8 mouse cellular contexts compared by ENCODE assay signal in genomic region chr11:21370399-21371121, GRCm38 (mm10). TPM values are rescaled to one million over a fixed set of nuclear protein-coding genes. Genes with fewer than 3 reads are reported as not detected.
DNase-seq lines count a peak whose midpoint lies in the region; ATAC-seq and TF ChIP-seq lines count a peak whose summit lies in the region.

No protein-coding gene starts in this region.

- no peaks in the 10 kb centered on the region for H3K36me3 ChIP-seq in embryonic facial prominence, embryonic 15.5 days
- H3K36me3 ChIP-seq in midbrain, postnatal 0 days (ENCODE audit: insufficient read depth, low read length): no peaks in the 10 kb centered on the region
- H3K36me3 ChIP-seq in stomach, embryonic 14.5 days (ENCODE audit: control insufficient read depth, insufficient read depth, low read length): peaks cover 3% of the 10 kb centered on the region; the same call in 1 of the 2 replicates

- H3K27me3 ChIP-seq in embryonic facial prominence, embryonic 15.5 days: no peaks in the 10 kb centered on the region
- H3K27me3 ChIP-seq in midbrain, postnatal 0 days (ENCODE audit: insufficient read depth, low read length): no peaks in the 10 kb centered on the region
- H3K27me3 ChIP-seq in stomach, embryonic 14.5 days (ENCODE audit: control insufficient read depth, insufficient read depth, low read length): no peaks in the 10 kb centered on the region

- peak overlapping the region; percentile 79 for H3K4me3 ChIP-seq in embryonic facial prominence, embryonic 15.5 days (replicated peaks)
- peak overlapping the region; percentile 92 for H3K4me3 ChIP-seq in midbrain, postnatal 0 days (ENCODE audit: low read depth, low read length)
- peak overlapping the region; percentile 52 for H3K4me3 ChIP-seq in stomach, embryonic 14.5 days (ENCODE audit: low read depth, low read length)

- peak overlapping the region; percentile 73 for H3K4me2 ChIP-seq in embryonic facial prominence, embryonic 15.5 days (replicated peaks)
- peak overlapping the region; percentile 66 for H3K4me2 ChIP-seq in midbrain, postnatal 0 days (ENCODE audit: low read depth, low read length, poor library complexity, severe bottlenecking)
- peak overlapping the region; percentile 74 for H3K4me2 ChIP-seq in stomach, embryonic 14.5 days (replicated peaks; ENCODE audit: low read depth, low read length)

- under 1% methylated on average over 65 of the region's 69 CpGs for WGBS in embryonic facial prominence, embryonic 15.5 days
- 0% methylated on average over 53 of the region's 69 CpGs for WGBS in midbrain, postnatal 0 days
- under 1% methylated on average over 62 of the region's 69 CpGs for WGBS in stomach, embryonic 14.5 days

- TF ChIP-seq CTCF in midbrain, postnatal 0 days (IDR thresholded peaks at IDR 0.05): no peak

- H3K9me3 ChIP-seq in embryonic facial prominence, embryonic 15.5 days (replicated peaks): no peaks in the 10 kb centered on the region
- no peaks in the 10 kb centered on the region for H3K9me3 ChIP-seq in midbrain, postnatal 0 days (ENCODE audit: low read length)
- H3K9me3 ChIP-seq in stomach, embryonic 14.5 days (ENCODE audit: control insufficient read depth, low read depth, low read length): no peaks in the 10 kb centered on the region

- peak overlapping the region; percentile 96 for H3K27ac ChIP-seq in embryonic facial prominence, embryonic 15.5 days (replicated peaks)
- H3K27ac ChIP-seq in midbrain, postnatal 0 days (ENCODE audit: low read depth, low read length): peak overlapping the region; percentile 69
- H3K27ac ChIP-seq in stomach, embryonic 14.5 days (ENCODE audit: low read length): peak overlapping the region; percentile 97

- peak overlapping the region; percentile 75 for H3K9ac ChIP-seq in embryonic facial prominence, embryonic 15.5 days
- H3K9ac ChIP-seq in midbrain, postnatal 0 days (replicated peaks; ENCODE audit: low read length, poor library complexity, severe bottlenecking): peak overlapping the region; percentile 83
- peak overlapping the region; percentile 71 for H3K9ac ChIP-seq in stomach, embryonic 14.5 days (replicated peaks; ENCODE audit: low read depth, low read length)

- peak; percentile 94 for ATAC-seq in embryonic facial prominence, embryonic 15.5 days (ENCODE audit: insufficient number of reproducible peaks, low FRiP score, low TSS enrichment, low read depth)
- ATAC-seq in midbrain, postnatal 0 days (ENCODE audit: low FRiP score): peak; percentile 86
- ATAC-seq in stomach, embryonic 14.5 days (ENCODE audit: insufficient number of reproducible peaks, insufficient read depth, low FRiP score, low read depth): peak; percentile 93

- peaks cover 20% of the 10 kb centered on the region for H3K4me1 ChIP-seq in embryonic facial prominence, embryonic 15.5 days
- peaks cover 11% of the 10 kb centered on the region; the same call in 1 of the 2 replicates for H3K4me1 ChIP-seq in midbrain, postnatal 0 days (ENCODE audit: insufficient read depth, low read length)
- peaks cover 15% of the 10 kb centered on the region; the same call in 1 of the 2 replicates for H3K4me1 ChIP-seq in stomach, embryonic 14.5 days (ENCODE audit: control insufficient read depth, insufficient read depth, low read length)

- DNase-seq in A20 (ENCODE audit: low read depth, low spot score) (peak; percentile 90), liver (peak; percentile 83)
- peak; percentile 88 for DNase-seq in adrenal gland, postnatal 10 days
- DNase-seq in heart, adult 9 months (ENCODE audit: low spot score in 2 of 2): peak; percentile 80 to 83
- peak; percentile 75 to 82 for DNase-seq in kidney, adult 8-10 months
- peak; percentile 79 for DNase-seq in midbrain, postnatal 0 days (ENCODE audit: low spot score)

RNA-seq across cellular contexts. Expression of gene Ugp2, which starts 0.4 kb away (rescaled TPM):
- total RNA-seq in adrenal gland, postnatal 10 days (2021): 100 to 1,000 TPM; 104 to 105 TPM
- 92.5 and 92.7 TPM in 2 replicates for polyA plus RNA-seq in embryonic facial prominence, embryonic 15.5 days (2015; fragmentation: Nextera tagmentation; extraction: Ambion mirVana)
- total RNA-seq in midbrain, postnatal 0 days (2014; rRNA removed): 44.8 and 47.1 TPM in 2 replicates
- 54.2 and 58.8 TPM in 2 replicates for polyA plus RNA-seq in midbrain, postnatal 0 days (2015; fragmentation: Nextera tagmentation; extraction: Ambion mirVana)
- polyA plus RNA-seq in stomach, embryonic 14.5 days (2014; fragmentation: Nextera tagmentation; extraction: Ambion mirVana): 82.2 and 87.0 TPM in 2 replicates

Comparison
In these comparisons a context has a peak if more than half of its experiments do, and no peak if none do; other contexts are left out.
1. Peak in every context shown above with its lines: DNase-seq, ATAC-seq, H3K4me3 ChIP-seq and H3K27ac ChIP-seq.